Mouse (Mus musculus): ENCODE measurements around the gene Gas2. TPM values are rescaled to one million over a fixed set of nuclear protein-coding genes. Genes with fewer than 3 reads are reported as not detected.

Gas2 gene
- polyA plus RNA-seq, 1 experiment = 25.7 TPM

DNA sequence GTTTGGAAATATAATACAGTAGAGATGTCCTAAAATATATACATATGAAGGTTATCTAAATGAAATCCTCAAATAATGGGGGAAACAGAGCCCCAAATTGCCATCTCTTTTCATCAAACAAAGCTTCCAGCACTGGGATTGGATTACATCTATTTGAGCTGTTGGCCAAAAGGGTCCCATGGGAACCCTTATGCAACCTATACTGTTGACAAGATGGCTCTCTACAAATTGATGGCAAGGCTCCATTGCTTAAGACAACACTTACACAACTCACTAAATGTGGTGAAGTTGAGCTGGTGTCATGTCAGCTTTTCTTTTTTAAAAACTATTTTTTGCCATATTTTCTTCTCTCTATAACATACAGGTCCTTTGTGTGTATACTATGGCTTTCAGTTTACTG lies 14.5 kb downstream of the Gas2 start:
- Histone ChIP-seq H3K9me3 (replicated peaks; ENCODE audit: control insufficient read depth, insufficient read depth, low read length, poor library complexity, severe bottlenecking) (no peaks in the 10 kb centered on the region), H3K9ac (ENCODE audit: low read depth, poor library complexity, severe bottlenecking) (no peak overlapping the region), H3K27me3 (ENCODE audit: control insufficient read depth, insufficient read depth, low read length, poor library complexity, severe bottlenecking) (no peaks in the 10 kb centered on the region), H3K36me3 (ENCODE audit: control insufficient read depth, insufficient read depth, low read length, poor library complexity, severe bottlenecking) (no peaks in the 10 kb centered on the region), H3K4me3 (ENCODE audit: low read depth, low read length) (no peak overlapping the region), H3K27ac (ENCODE audit: insufficient read depth, low read length) (no peak overlapping the region), H3K4me1 (ENCODE audit: control insufficient read depth, insufficient read depth, low read length) (peaks cover 3% of the 10 kb centered on the region)
- TF ChIP-seq EP300 (IDR thresholded peaks at IDR 0.05; ENCODE audit: insufficient read depth, low read depth, low read length) (no peak), CTCF (IDR thresholded peaks at IDR 0.05; ENCODE audit: low read depth, low read length) (no peak), POLR2A (IDR thresholded peaks at IDR 0.05; ENCODE audit: insufficient read depth, low read length) (no peak)

DNA sequence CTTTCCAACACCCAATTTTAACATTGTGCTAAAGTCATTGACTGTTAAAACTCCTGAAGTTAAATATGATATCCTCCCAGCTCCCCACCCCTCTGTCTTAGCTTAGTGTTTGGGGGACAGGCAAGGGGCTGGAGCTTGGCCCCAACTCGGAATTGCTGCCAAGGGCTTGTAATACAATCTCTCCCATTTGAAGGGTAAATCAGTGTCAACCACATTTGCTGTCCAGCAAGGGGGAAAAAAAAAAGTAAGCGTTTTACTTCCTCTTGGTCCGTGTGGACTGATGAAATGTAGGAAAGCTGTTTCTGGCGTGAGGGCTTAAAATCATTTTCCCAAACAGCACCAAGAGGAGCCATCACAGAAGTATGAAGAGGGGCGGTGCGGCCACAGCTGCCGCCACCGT lies 16.9 kb downstream of the Gas2 start:
- Histone ChIP-seq H3K27ac (ENCODE audit: insufficient read depth, low read length) (no peak overlapping the region), H3K9ac (ENCODE audit: low read depth, poor library complexity, severe bottlenecking) (peak overlapping the region; percentile 25; the same call in 1 of the 2 replicates), H3K4me3 (ENCODE audit: low read depth, low read length) (peak overlapping the region; percentile 61), H3K4me1 (ENCODE audit: control insufficient read depth, insufficient read depth, low read length) (peaks cover 3% of the 10 kb centered on the region), H3K36me3 (ENCODE audit: control insufficient read depth, insufficient read depth, low read length, poor library complexity, severe bottlenecking) (no peaks in the 10 kb centered on the region), H3K27me3 (ENCODE audit: control insufficient read depth, insufficient read depth, low read length, poor library complexity, severe bottlenecking) (no peaks in the 10 kb centered on the region), H3K9me3 (replicated peaks; ENCODE audit: control insufficient read depth, insufficient read depth, low read length, poor library complexity, severe bottlenecking) (no peaks in the 10 kb centered on the region)
- TF ChIP-seq POLR2A (IDR thresholded peaks at IDR 0.05; ENCODE audit: insufficient read depth, low read length) (no peak), CTCF (IDR thresholded peaks at IDR 0.05; ENCODE audit: low read depth, low read length) (no peak)

DNA sequence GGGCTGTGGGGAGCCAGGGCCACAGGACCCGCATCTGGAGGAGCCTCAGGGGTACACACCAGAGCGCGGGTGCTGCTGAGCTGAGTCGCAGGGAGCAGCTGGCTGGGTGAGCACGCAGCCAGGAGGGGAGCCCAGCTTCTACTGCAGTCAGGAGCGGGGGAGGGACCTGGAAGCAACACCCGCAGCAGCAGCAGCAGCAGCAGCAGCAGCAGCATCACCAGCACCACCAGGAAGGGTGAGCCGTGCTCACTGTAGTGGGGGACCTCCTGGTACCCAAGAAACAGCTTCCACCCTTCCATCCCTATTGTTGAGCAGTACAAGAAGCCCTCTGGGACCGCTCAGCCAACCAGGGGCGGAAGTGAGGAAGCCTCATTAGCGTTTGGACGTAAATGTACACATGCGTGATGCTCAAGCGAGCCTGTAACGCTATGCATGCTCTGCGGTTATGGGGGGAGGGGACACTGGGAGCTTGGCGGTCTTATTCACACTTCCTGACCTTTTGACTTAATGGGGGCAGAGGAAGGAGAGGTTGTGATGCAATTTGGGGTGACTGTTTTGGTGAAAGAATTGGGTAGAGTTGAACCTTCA lies 17.4 kb downstream of the Gas2 start:
- Histone ChIP-seq H3K9ac (ENCODE audit: low read depth, poor library complexity, severe bottlenecking) (peak overlapping the region; percentile 25), H3K27ac (ENCODE audit: insufficient read depth, low read length) (no peak overlapping the region), H3K27me3 (ENCODE audit: control insufficient read depth, insufficient read depth, low read length, poor library complexity, severe bottlenecking) (no peaks in the 10 kb centered on the region), H3K9me3 (replicated peaks; ENCODE audit: control insufficient read depth, insufficient read depth, low read length, poor library complexity, severe bottlenecking) (no peaks in the 10 kb centered on the region), H3K36me3 (ENCODE audit: control insufficient read depth, insufficient read depth, low read length, poor library complexity, severe bottlenecking) (no peaks in the 10 kb centered on the region), H3K4me3 (ENCODE audit: low read depth, low read length) (peak overlapping the region; percentile 61), H3K4me1 (ENCODE audit: control insufficient read depth, insufficient read depth, low read length) (peaks cover 3% of the 10 kb centered on the region)
- TF ChIP-seq CTCF (IDR thresholded peaks at IDR 0.05; ENCODE audit: low read depth, low read length) = no peak

DNA sequence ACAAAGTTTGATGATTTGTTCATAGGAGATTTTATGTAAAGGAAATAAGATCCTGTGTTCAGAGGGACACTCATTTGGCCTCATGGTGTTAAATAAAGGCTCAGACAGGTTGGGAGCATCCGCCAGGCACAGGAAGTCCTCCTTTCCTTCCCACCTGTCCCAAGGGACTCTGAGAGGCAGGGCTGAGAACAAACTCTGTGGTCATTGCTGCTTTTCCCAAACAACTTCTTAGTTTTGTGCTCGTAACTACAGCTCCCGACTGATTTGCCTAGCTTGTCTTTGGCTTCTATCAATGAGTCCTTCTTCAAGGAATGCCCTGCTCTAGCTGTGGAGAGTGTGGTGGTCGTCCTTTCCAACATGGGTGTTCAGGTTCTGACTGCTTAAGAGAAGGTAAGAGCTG lies 18.3 kb downstream of the Gas2 start:
- Histone ChIP-seq H3K4me3 (ENCODE audit: low read depth, low read length) (no peak overlapping the region), H3K36me3 (ENCODE audit: control insufficient read depth, insufficient read depth, low read length, poor library complexity, severe bottlenecking) (no peaks in the 10 kb centered on the region), H3K27ac (ENCODE audit: insufficient read depth, low read length) (no peak overlapping the region), H3K9me3 (replicated peaks; ENCODE audit: control insufficient read depth, insufficient read depth, low read length, poor library complexity, severe bottlenecking) (no peaks in the 10 kb centered on the region), H3K27me3 (ENCODE audit: control insufficient read depth, insufficient read depth, low read length, poor library complexity, severe bottlenecking) (no peaks in the 10 kb centered on the region), H3K4me1 (ENCODE audit: control insufficient read depth, insufficient read depth, low read length) (peaks cover 3% of the 10 kb centered on the region), H3K9ac (ENCODE audit: low read depth, poor library complexity, severe bottlenecking) (no peak overlapping the region)
- TF ChIP-seq EP300 (IDR thresholded peaks at IDR 0.05; ENCODE audit: insufficient read depth, low read depth, low read length) (no peak), CTCF (IDR thresholded peaks at IDR 0.05; ENCODE audit: low read depth, low read length) (no peak), POLR2A (IDR thresholded peaks at IDR 0.05; ENCODE audit: insufficient read depth, low read length) (no peak)

DNA sequence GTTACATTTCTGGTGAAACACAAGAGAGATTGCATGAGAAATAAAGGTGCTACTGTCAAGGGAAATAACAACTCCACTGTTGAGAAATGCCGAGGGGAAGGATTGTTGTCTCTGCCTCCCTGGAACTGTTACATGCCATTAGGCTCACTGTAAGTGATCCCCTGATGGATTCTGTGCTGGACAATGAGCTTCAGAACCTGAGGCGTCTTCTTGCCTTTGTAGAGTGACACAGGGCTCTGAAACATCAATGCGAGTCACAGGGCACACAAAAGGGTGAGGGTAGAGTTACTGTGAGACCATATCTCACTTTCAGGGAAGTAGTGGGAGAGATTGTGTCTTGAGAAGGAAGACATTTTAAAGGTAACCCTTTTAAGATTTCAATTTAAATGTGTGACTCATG lies 23.5 kb downstream of the Gas2 start:
- Histone ChIP-seq H3K9ac (ENCODE audit: low read depth, poor library complexity, severe bottlenecking) (no peak overlapping the region), H3K9me3 (replicated peaks; ENCODE audit: control insufficient read depth, insufficient read depth, low read length, poor library complexity, severe bottlenecking) (no peaks in the 10 kb centered on the region), H3K27ac (ENCODE audit: insufficient read depth, low read length) (no peak overlapping the region), H3K4me1 (ENCODE audit: control insufficient read depth, insufficient read depth, low read length) (no peaks in the 10 kb centered on the region), H3K27me3 (ENCODE audit: control insufficient read depth, insufficient read depth, low read length, poor library complexity, severe bottlenecking) (no peaks in the 10 kb centered on the region), H3K36me3 (ENCODE audit: control insufficient read depth, insufficient read depth, low read length, poor library complexity, severe bottlenecking) (no peaks in the 10 kb centered on the region), H3K4me3 (ENCODE audit: low read depth, low read length) (no peak overlapping the region)
- TF ChIP-seq CTCF (IDR thresholded peaks at IDR 0.05; ENCODE audit: low read depth, low read length) = no peak
- TF ChIP-seq EP300 (IDR thresholded peaks at IDR 0.05; ENCODE audit: insufficient read depth, low read depth, low read length) = no peak
- TF ChIP-seq POLR2A (IDR thresholded peaks at IDR 0.05; ENCODE audit: insufficient read depth, low read length) = no peak

DNA sequence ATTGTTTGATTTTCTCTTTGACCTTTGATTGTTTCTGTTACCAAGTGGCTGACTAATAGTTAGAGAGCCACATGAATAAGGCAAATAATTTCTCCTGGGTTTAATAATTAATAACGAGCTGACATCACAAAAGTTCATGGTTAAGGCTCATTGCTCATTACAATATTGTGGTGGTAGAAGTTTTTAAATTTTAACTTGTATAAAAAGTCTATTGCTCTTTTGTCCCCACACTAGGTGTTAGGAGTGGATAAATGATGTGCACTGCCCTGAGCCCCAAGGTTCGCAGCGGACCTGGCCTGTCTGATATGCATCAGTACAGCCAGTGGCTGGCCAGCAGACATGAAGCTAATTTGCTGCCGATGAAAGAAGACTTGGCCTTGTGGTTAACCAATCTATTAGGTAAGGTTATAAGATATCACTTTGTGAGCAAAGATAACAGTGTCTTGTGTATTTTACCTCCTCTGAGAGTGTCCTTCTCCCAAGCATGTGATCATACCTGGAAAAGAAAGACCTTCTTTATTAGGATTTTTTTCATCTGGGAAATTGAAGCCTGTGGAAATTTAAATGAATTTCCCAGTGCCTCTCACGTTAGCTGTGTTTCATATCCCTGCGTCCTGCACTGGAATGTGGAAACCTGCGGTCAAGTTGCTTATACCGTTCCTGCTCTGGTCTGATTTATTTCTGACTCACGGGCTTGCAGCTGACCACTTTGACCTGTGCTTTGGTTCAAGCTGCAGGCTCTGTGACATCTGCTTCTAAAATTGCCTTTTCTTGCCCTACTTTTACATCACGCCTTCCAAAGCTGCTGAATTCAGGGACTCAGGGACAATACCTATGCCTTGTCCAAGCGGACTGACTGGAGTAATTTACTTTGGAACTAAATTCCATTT lies 26.1 kb downstream of the Gas2 start:
- TF ChIP-seq POLR2A (IDR thresholded peaks at IDR 0.05; ENCODE audit: insufficient read depth, low read length) (no peak), EP300 (IDR thresholded peaks at IDR 0.05; ENCODE audit: insufficient read depth, low read depth, low read length) (no peak), CTCF (IDR thresholded peaks at IDR 0.05; ENCODE audit: low read depth, low read length) (no peak)
- no peaks in the 10 kb centered on the region for H3K27me3 ChIP-seq (ENCODE audit: control insufficient read depth, insufficient read depth, low read length, poor library complexity, severe bottlenecking)
- H3K27ac ChIP-seq (ENCODE audit: insufficient read depth, low read length) = no peak overlapping the region
- H3K9me3 ChIP-seq (replicated peaks; ENCODE audit: control insufficient read depth, insufficient read depth, low read length, poor library complexity, severe bottlenecking) = no peaks in the 10 kb centered on the region
- no peak overlapping the region for H3K9ac ChIP-seq (ENCODE audit: low read depth, poor library complexity, severe bottlenecking)
- H3K4me3 ChIP-seq (ENCODE audit: low read depth, low read length) = no peak overlapping the region
- H3K36me3 ChIP-seq (ENCODE audit: control insufficient read depth, insufficient read depth, low read length, poor library complexity, severe bottlenecking) = no peaks in the 10 kb centered on the region
- no peaks in the 10 kb centered on the region for H3K4me1 ChIP-seq (ENCODE audit: control insufficient read depth, insufficient read depth, low read length)
